Mouse (Mus musculus) erythroblast, embryonic 14.5 days (primary cell): ENCODE measurements around the gene Zfp652.

Source experiments
- GATA1 ChIP-seq: IDR thresholded peaks from 2 replicates; pipeline ENCODE4 v1.6.1; 2012; ENCODE audit warnings: low read length, inconsistent platforms, mixed read lengths
- TAL1 ChIP-seq: IDR thresholded peaks from 3 replicates; pipeline ENCODE4 v1.6.1; 2012; ENCODE audit warnings: low read length, inconsistent platforms, mixed read lengths

DNA sequence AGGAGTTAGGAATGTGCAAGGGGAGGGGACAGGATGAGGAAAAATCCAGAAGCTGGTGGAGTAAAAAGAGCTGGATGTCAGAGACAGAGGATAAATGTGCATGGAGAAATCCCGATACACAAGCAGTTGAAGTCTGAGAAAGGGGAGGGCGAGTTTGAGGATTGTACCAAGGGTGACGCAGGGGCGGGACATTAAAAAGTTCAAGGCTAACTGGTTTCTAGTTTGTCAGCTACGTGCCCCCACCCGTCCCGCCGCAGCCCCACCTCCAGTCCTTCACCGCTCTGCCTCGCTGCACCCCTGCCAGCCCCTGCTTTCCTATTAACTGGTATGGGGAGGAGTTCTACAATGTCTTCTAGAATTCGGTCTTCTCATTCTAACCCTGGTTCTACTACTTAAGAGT is 45.3 kb upstream of the Zfp652 start:
- TF ChIP-seq GATA1 = no peak
- TF ChIP-seq TAL1 = no peak
